ENCODE assay signal across 10 mouse cellular contexts in the genomic region with DNA sequence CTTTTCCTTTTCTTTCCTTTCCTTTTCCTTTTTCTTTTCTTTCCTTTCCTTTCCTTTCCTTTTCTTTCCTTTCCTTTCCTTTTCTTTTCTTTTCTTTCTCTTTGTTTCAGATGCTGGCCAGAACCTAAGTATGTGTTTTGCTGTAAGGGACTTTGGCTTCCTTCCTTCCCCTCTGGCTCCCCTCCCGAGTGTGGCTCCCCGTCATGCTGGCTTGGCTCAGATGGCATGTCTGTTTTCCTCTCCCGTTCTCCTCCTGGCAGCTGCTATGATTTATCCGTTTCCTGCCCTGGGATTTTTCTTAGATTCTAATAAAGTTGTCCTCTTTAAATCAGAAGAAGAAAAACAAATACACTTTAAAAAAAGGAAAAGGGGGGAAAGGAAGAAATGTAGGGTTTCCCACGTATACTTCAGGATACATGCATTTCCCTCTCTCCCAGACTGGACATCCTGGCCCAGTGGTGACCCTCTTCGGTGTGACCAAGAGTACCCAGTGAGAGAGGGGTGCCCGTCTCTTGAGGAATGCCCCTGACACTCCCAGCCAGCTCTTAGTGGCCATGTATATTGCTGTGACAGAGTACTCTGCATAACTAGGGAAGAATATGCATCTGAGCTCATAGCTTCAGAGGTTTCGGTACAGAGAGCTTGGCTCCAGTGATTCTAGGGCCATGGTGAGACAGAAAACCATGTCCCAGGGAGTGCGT.
DNase-seq lines count a peak whose midpoint lies in the region; ATAC-seq and TF ChIP-seq lines count a peak whose summit lies in the region.
"Had no signal": no experiment of that assay in that cellular context is flagged by ENCODE, and none has a peak within 500 bp of the region (broad histone marks: within the 10 kb centered on the region; RNA-seq: fewer than 3 reads in every experiment).

No protein-coding gene starts in this region.

- peaks cover 77% of the 10 kb centered on the region for H3K4me1 ChIP-seq in embryonic facial prominence, embryonic 15.5 days
- peaks cover 13% of the 10 kb centered on the region for H3K4me1 ChIP-seq in small intestine, adult 2 months (ENCODE audit: control insufficient read depth, insufficient read depth, insufficient read length, low read length)

- 43% methylated on average over 9 of the region's 9 CpGs for WGBS in embryonic facial prominence, embryonic 15.5 days
- 66% methylated on average over 9 of the region's 9 CpGs for WGBS in small intestine, adult 2 months

- no peak for TF ChIP-seq POLR2A in small intestine, adult 2 months (IDR thresholded peaks at IDR 0.05; ENCODE audit: low read depth, low read length)

- TF ChIP-seq CTCF in small intestine, adult 2 months (IDR thresholded peaks at IDR 0.05; ENCODE audit: extremely low read depth, insufficient read length, insufficient replicate concordance, low read depth, low read length), result no peak

- H3K4me2 ChIP-seq in embryonic facial prominence, embryonic 15.5 days (replicated peaks), result peak overlapping the region; percentile 17; the same call in 1 of the 2 replicates

- H3K27ac ChIP-seq in embryonic facial prominence, embryonic 15.5 days (replicated peaks), result peak overlapping the region; percentile 93
- peak overlapping the region; percentile 21; the same call in 1 of the 2 replicates for H3K27ac ChIP-seq in small intestine, adult 2 months (ENCODE audit: insufficient read depth, low read depth, low read length)

- intact Hi-C loops in heart, postnatal 14 days (cut with DNase I), result no loop called here

- no peak overlapping the region for H3K4me3 ChIP-seq in embryonic facial prominence, embryonic 15.5 days (replicated peaks)
- H3K4me3 ChIP-seq in small intestine, adult 2 months (ENCODE audit: low read depth, low read length), result no peak overlapping the region
- H3K4me3 ChIP-seq: erythroblast, embryonic 14.5 days had no signal

- H3K9me3 ChIP-seq in embryonic facial prominence, embryonic 15.5 days (replicated peaks), result no peaks in the 10 kb centered on the region

- no peaks in the 10 kb centered on the region for H3K36me3 ChIP-seq in embryonic facial prominence, embryonic 15.5 days
- peaks cover 2% of the 10 kb centered on the region; the same call in 1 of the 2 replicates for H3K36me3 ChIP-seq in small intestine, adult 2 months (ENCODE audit: control insufficient read depth, insufficient read depth, low read length)

- H3K9ac ChIP-seq in embryonic facial prominence, embryonic 15.5 days, result no peak overlapping the region

- H3K27me3 ChIP-seq in embryonic facial prominence, embryonic 15.5 days, result no peaks in the 10 kb centered on the region
- H3K27me3 ChIP-seq in small intestine, adult 2 months (ENCODE audit: control insufficient read depth, insufficient read depth, low read length), result no peaks in the 10 kb centered on the region
- H3K27me3 ChIP-seq: CH12.LX had no signal

- peak; percentile 52; the same call in 1 of the 2 replicates for ATAC-seq in frontal cortex, adult (ENCODE audit: low TSS enrichment)
- ATAC-seq in embryonic facial prominence, embryonic 15.5 days (ENCODE audit: insufficient number of reproducible peaks, low FRiP score, low TSS enrichment, low read depth), result no peak

- no peak for DNase-seq in frontal cortex, postnatal 25 days (ENCODE audit: low spot score in 2 of 2)
- DNase-seq in adipocyte (ENCODE audit: low spot score), result peak; percentile 89
- peak; percentile 77 to 85 for DNase-seq in heart, postnatal 14 days
- DNase-seq in layer of hippocampus, adult 18-20 months (ENCODE audit: low spot score in 2 of 2), result peak; percentile 53 to 73
- DNase-seq in thymus, postnatal 4 days, result no peak

Comparison
In these comparisons a context has a peak if more than half of its experiments do, and no peak if none do; other contexts are left out.
1. DNase-seq: peak in adipocyte (single experiment), heart, postnatal 14 days (2 of 2) and layer of hippocampus, adult 18-20 months (2 of 2); none in frontal cortex, postnatal 25 days (0 of 2) and thymus, postnatal 4 days (single experiment).